In genomic region chr19:8711506-8711905, GRCm38 (mm10) we compare ENCODE assay signal across 9 mouse cellular contexts. TPM values are rescaled to one million over a fixed set of nuclear protein-coding genes. Genes with fewer than 3 reads are reported as not detected.
DNase-seq lines count a peak whose midpoint lies in the region; ATAC-seq lines count a peak whose summit lies in the region.
"Had no signal": no experiment of that assay in that cellular context is flagged by ENCODE, and none has a peak within 500 bp of the region (broad histone marks: within the 10 kb centered on the region; RNA-seq: fewer than 3 reads in every experiment).

No protein-coding gene starts in this region.

- peak overlapping the region in 1 of 2 experiments; percentile 89; a peak in 3 of 4 replicates for H3K4me3 ChIP-seq in heart, embryonic 14.5 days (ENCODE audit: control insufficient read depth in 1 of 2, insufficient read depth in 1 of 2, low read depth in 1 of 2, low read length in 2 of 2)
- peak overlapping the region; percentile 50 for H3K4me3 ChIP-seq in hindbrain, embryonic 16.5 days (ENCODE audit: low read length)
- peak overlapping the region; percentile 67 for H3K4me3 ChIP-seq in midbrain, embryonic 13.5 days (replicated peaks)

- H3K4me1 ChIP-seq in heart, embryonic 14.5 days (ENCODE audit: control insufficient read depth in 2 of 2, insufficient read depth in 2 of 2, low read length in 2 of 2) = peaks cover 7 to 32% of the 10 kb centered on the region in 2 experiments
- H3K4me1 ChIP-seq in hindbrain, embryonic 16.5 days (ENCODE audit: control insufficient read depth, insufficient read depth, low read depth, low read length) = peaks cover 23% of the 10 kb centered on the region
- H3K4me1 ChIP-seq in midbrain, embryonic 13.5 days (replicated peaks) = peaks cover 33% of the 10 kb centered on the region

- WGBS in heart, embryonic 14.5 days = 65% methylated on average over 4 of the region's 4 CpGs
- 72% methylated on average over 4 of the region's 4 CpGs for WGBS in hindbrain, embryonic 16.5 days
- WGBS in midbrain, embryonic 13.5 days = 85% methylated on average over 4 of the region's 4 CpGs

- H3K27ac ChIP-seq in heart, embryonic 14.5 days (replicated peaks in 1 of 2; ENCODE audit: control insufficient read depth in 1 of 2, insufficient read depth in 1 of 2, low read depth in 2 of 2, low read length in 2 of 2) = 0 out of 4 replicates have a peak overlapping the region, but pooled peaks of 1 of the 2 experiments have one; percentile 24
- no peak overlapping the region for H3K27ac ChIP-seq in hindbrain, embryonic 16.5 days (ENCODE audit: low read depth, low read length)
- peak overlapping the region; percentile 10; the same call in 1 of the 2 replicates for H3K27ac ChIP-seq in midbrain, embryonic 13.5 days

- no peak for ATAC-seq in heart, embryonic 14.5 days (ENCODE audit: insufficient number of reproducible peaks, insufficient read depth, low FRiP score, low read depth)
- no peak for ATAC-seq in hindbrain, embryonic 16.5 days
- no peak for ATAC-seq in midbrain, embryonic 13.5 days

- DNase-seq in heart, postnatal 4 days = no peak
- DNase-seq in adipocyte (ENCODE audit: low spot score) = peak; percentile 56
- DNase-seq in left cerebral cortex, adult 11 months (ENCODE audit: low spot score) = no peak
- DNase-seq in retina, embryonic 14.5 days (ENCODE audit: low spot score) = no peak
- no peak for DNase-seq in cerebellum, adult 9-11 months

- H3K9me3 ChIP-seq in heart, embryonic 14.5 days (ENCODE audit: control insufficient read depth, low read length) = no peaks in the 10 kb centered on the region
- no peaks in the 10 kb centered on the region for H3K9me3 ChIP-seq in hindbrain, embryonic 16.5 days (ENCODE audit: control insufficient read depth, low read length)
- H3K9me3 ChIP-seq in midbrain, embryonic 13.5 days = no peaks in the 10 kb centered on the region

- peak overlapping the region; percentile 91 for H3K9ac ChIP-seq in heart, embryonic 14.5 days (ENCODE audit: low read length)
- peak overlapping the region; percentile 9; the same call in 1 of the 2 replicates for H3K9ac ChIP-seq in hindbrain, embryonic 16.5 days (ENCODE audit: low read depth, low read length)
- H3K9ac ChIP-seq in midbrain, embryonic 13.5 days (replicated peaks) = peak overlapping the region; percentile 81

- H3K27me3 ChIP-seq in heart, embryonic 14.5 days (ENCODE audit: control insufficient read depth, insufficient read depth, low read length) = no peaks in the 10 kb centered on the region
- H3K27me3 ChIP-seq in hindbrain, embryonic 16.5 days (replicated peaks; ENCODE audit: control insufficient read depth, insufficient read depth, low read length) = no peaks in the 10 kb centered on the region
- no peaks in the 10 kb centered on the region for H3K27me3 ChIP-seq in midbrain, embryonic 13.5 days

- H3K4me2 ChIP-seq in heart, embryonic 14.5 days (ENCODE audit: low read length) = peak overlapping the region; percentile 81
- peak overlapping the region; percentile 58 for H3K4me2 ChIP-seq in hindbrain, embryonic 16.5 days (ENCODE audit: low read length)
- peak overlapping the region; percentile 63 for H3K4me2 ChIP-seq in midbrain, embryonic 13.5 days (replicated peaks)

- H3K36me3 ChIP-seq in heart, embryonic 14.5 days (ENCODE audit: control insufficient read depth, insufficient read depth, low read length) = peaks cover 60% of the 10 kb centered on the region
- H3K36me3 ChIP-seq in hindbrain, embryonic 16.5 days (ENCODE audit: control insufficient read depth, insufficient read depth, low read length) = peaks cover 33% of the 10 kb centered on the region
- peaks cover 49% of the 10 kb centered on the region for H3K36me3 ChIP-seq in midbrain, embryonic 13.5 days

RNA-seq across cellular contexts. Expression of gene Slc3a2, which starts 11.7 kb away (rescaled TPM):
- polyA plus RNA-seq in heart, embryonic 14.5 days (2014; fragmentation: Nextera tagmentation; extraction: Ambion mirVana) = 62.2 and 65.7 TPM in 2 replicates
- total RNA-seq in heart, postnatal 4 days (2021) = 10 to 100 TPM; 62.4 to 66.3 TPM
- 183 and 191 TPM in 2 replicates for polyA plus RNA-seq in hindbrain, embryonic 16.5 days (2015; fragmentation: Nextera tagmentation; extraction: Ambion mirVana)
- polyA plus RNA-seq in midbrain, embryonic 13.5 days (2015; fragmentation: Nextera tagmentation; extraction: Ambion mirVana) = 151 and 153 TPM in 2 replicates

RNA-seq across cellular contexts. Expression of gene Wdr74, which starts 24.1 kb away (rescaled TPM):
- 49.7 and 50.5 TPM in 2 replicates for polyA plus RNA-seq in heart, embryonic 14.5 days (2014; fragmentation: Nextera tagmentation; extraction: Ambion mirVana)
- total RNA-seq in heart, postnatal 4 days (2021) = 10 to 100 TPM; 30.3 to 31.1 TPM
- 89.6 and 92.0 TPM in 2 replicates for polyA plus RNA-seq in hindbrain, embryonic 16.5 days (2015; fragmentation: Nextera tagmentation; extraction: Ambion mirVana)
- polyA plus RNA-seq in midbrain, embryonic 13.5 days (2015; fragmentation: Nextera tagmentation; extraction: Ambion mirVana) = 89.1 and 93.4 TPM in 2 replicates

RNA-seq across cellular contexts. Expression of gene 1700092M07Rik, which starts 29.0 kb away (rescaled TPM):
- 1.2 TPM in 1 of 2 replicates, not detected in the other for polyA plus RNA-seq in heart, embryonic 14.5 days (2014; fragmentation: Nextera tagmentation; extraction: Ambion mirVana)
- not detected for total RNA-seq in heart, postnatal 4 days (2021)
- polyA plus RNA-seq in hindbrain, embryonic 16.5 days (2015; fragmentation: Nextera tagmentation; extraction: Ambion mirVana) = 1.5 and 1.6 TPM in 2 replicates
- polyA plus RNA-seq in midbrain, embryonic 13.5 days (2015; fragmentation: Nextera tagmentation; extraction: Ambion mirVana) = 2.2 and 2.5 TPM in 2 replicates
- total RNA-seq: hematopoietic stem cell, adult 5-6 weeks had no signal

RNA-seq across cellular contexts. Expression of gene Stx5a, which starts 29.7 kb away (rescaled TPM):
- polyA plus RNA-seq in heart, embryonic 14.5 days (2014; fragmentation: Nextera tagmentation; extraction: Ambion mirVana) = 81.4 and 83.5 TPM in 2 replicates
- total RNA-seq in heart, postnatal 4 days (2021) = 10 to 100 TPM; 43.4 to 48.5 TPM
- 109 and 119 TPM in 2 replicates for polyA plus RNA-seq in hindbrain, embryonic 16.5 days (2015; fragmentation: Nextera tagmentation; extraction: Ambion mirVana)
- polyA plus RNA-seq in midbrain, embryonic 13.5 days (2015; fragmentation: Nextera tagmentation; extraction: Ambion mirVana) = 121 and 127 TPM in 2 replicates

RNA-seq across cellular contexts. Expression of gene Nxf1, which starts 45.4 kb away (rescaled TPM):
- 101 and 105 TPM in 2 replicates for polyA plus RNA-seq in heart, embryonic 14.5 days (2014; fragmentation: Nextera tagmentation; extraction: Ambion mirVana)
- 10 to 100 TPM; 82.1 to 86.1 TPM for total RNA-seq in heart, postnatal 4 days (2021)
- polyA plus RNA-seq in hindbrain, embryonic 16.5 days (2015; fragmentation: Nextera tagmentation; extraction: Ambion mirVana) = 120 and 140 TPM in 2 replicates
- 195 and 206 TPM in 2 replicates for polyA plus RNA-seq in midbrain, embryonic 13.5 days (2015; fragmentation: Nextera tagmentation; extraction: Ambion mirVana)

Comparison
In these comparisons a context has a peak if more than half of its experiments do, and no peak if none do; other contexts are left out.
1. H3K9ac ChIP-seq: peak in every context shown above with its lines; median percentile 91 in heart, embryonic 14.5 days; 81 in midbrain, embryonic 13.5 days; 9 in hindbrain, embryonic 16.5 days.